Mouse (Mus musculus): Measurements from ENCODE around the gene Smagp.

Smagp gene

DNA sequence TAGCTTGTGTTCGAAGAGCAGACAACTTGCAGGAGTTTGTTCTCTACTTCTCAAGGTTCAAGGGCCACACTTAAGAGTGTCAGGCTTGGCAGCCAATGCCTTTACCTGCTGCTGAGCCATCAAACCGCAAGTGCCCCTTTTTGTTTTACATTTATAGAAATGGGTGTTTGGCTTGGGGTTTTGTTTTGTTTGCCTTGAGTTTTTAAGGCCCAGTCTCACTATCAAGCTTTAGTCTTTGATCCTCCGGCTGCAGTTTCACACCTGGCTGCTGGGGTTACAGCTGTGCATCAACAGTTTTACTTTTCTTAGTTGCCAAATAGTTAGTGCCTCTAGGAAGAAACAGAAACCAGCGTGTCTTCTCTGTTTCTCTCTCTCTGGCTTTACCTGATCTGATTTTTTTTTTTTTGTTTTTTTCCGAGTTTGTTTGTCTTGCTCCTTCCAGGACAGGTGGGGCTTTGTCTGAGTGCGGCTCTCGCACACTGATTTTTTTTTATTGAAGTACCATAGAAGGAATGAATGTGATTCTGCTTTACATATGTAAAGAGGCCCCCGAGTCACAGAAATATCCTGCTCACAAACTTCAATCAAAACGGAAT lies 38.4 kb downstream of the Smagp start:
- no peak for DNase-seq (ENCODE audit: low spot score in 2 of 2)

DNA sequence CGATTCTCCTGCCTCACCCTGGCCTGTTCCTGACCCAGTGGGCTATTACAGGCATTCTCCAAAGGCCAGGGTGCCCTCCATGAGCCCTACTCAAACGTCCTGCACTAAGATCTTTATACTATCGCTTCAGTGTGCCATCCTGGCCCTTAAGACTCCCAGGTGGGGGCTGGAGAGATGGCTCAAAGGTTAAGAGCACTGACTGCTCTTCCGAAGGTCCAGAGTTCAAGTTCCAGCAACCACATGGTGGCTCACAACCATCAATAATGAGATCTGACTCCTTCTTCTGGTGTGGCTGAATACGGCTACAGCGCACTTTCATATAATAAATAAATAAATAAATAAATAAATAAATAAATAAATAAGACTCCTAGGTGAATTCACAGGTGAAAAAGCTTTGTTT lies 43.9 kb downstream of the Smagp start:
- no peak for DNase-seq (ENCODE audit: low spot score in 2 of 2)

DNA sequence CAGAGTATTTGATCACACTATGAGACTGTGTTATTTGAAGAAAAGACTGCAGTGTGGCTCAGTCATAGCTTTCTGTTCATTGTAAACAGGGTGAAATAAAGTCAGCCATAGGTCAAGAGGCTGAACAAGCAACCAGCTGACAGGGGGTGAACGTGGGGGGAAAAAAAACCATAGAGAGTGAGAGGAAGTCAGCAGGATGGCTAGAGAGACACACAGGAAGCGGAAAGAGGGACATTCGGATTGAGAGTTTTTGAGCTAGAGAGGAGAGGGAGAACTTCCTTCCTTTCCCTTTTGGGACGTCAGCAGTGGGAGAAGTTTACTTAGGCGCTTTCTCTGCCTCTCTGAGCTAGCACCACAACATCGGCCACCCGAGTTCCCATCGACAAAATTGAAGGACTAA lies 46.3 kb downstream of the Smagp start:
- no peak for DNase-seq (ENCODE audit: low spot score in 2 of 2)

DNA sequence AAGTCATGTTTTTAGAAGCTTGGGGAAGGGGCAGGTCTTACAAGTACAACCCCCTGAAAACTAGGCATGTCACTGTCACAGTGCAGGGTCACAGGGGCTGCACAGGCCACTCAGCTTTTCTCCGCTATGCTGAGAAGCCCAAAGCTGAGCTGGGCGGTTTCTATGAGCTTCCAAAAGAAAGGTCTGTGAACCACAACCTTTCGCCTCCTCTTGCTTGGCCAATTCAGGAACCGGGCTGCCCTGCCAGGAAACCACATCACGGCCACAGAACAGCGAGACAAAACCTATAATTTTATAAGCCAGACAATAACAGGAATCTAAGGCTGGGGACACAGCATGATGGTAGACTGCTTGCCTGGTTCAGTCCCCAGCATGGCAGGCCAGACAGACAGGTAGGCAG lies 48.4 kb downstream of the Smagp start:
- no peak for DNase-seq (ENCODE audit: low spot score in 2 of 2)

DNA sequence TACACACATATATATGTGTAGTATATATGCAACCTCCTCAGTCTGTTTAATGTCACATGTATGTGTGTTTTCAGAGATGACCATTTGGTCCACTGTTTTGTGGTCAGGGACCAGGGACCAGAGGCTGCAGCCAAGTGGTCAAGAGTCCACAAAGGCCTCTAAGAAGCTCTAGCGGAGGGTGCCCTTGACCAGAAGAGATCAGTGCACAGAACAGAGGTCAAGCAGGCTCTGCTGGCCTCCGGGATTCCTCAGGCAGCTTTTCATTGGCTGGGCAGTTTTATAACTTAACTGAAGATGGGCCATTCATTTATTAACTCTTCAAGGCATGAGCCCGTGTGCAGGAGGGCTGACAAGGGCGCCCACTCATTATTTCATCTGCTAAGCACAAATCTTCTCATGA lies 49.6 kb downstream of the Smagp start:
- DNase-seq (ENCODE audit: low spot score in 2 of 2), result no peak

DNA sequence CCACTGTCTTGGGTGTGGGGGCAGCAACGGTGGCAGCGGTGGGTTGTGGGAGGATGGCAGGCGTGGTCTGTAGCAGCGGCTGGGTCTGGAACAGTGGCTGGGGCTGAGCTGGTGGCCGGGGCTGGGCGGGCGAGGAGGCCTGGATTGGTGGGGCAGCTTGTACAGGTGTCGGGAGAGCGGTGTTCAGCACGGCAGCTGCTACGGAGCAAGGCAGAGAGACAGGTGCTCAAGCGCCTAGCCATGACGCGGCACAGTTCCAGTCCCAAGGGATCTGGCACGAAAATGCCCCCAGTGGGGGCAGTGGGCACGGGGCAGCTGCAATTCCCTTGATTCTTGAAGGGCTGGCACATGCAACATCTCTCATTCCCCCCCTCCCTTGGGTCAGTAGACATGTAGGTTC lies 50.8 kb downstream of the Smagp start:
- no peak for DNase-seq (ENCODE audit: low spot score in 2 of 2)

DNA sequence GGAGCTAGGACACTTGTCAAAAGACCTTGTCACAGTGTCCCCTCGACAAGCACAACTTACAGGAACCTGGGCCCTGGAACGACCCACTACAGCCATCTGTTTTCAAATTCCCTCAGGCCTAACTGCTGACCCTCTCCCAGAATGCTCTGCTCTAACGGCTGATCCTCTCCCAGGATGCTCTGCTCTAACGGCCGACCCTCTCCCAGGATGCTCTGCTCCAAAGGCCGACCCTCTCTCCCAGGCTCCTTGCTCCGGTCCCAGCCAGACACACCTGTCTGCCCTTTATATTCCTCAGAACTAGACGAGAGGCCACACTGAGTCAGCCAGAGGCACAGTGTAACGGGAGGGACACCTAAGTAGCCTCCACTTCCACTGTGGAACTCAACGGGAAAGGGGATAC lies 56.6 kb downstream of the Smagp start:
- DNase-seq (ENCODE audit: low spot score in 2 of 2), result no peak

DNA sequence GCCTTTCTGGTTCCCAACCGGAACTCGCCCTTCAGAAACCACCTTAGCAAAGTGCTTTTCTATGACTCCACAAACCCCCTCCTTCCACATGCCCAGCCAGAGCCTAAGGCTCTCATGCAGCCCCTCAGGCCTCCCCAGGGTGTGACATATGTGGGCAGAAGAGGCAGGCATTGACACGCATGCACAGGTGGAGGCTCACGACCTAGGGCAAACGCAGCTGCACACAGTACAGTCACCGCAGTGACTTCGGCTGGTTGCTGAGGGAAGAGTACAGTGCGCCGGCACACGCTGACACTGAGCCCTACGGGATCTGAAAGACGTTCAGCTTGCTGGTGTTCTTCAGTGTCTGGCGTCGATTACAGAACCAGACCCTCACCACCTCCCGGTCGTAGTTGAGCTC lies 58.8 kb downstream of the Smagp start:
- DNase-seq (ENCODE audit: low spot score in 2 of 2), result no peak

DNA sequence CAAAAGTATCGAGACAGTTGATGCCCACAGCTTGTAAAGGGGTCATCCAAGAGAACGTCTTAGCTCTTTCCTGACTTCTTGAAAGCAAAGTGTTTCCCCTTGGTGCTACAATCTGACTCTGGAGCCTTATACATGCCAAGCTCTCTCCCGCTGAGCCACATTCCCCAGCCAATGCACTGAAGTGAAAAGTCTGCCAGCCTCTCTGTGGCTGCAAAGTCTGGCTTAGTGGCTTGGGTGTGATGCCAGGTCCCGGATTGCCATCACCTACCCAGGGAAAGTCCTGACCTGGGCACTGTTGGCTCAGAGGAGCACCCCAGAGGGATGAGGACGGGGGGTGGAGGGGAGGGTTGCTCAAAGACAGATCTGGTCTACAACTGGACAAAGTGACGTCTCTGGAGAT lies 59.9 kb downstream of the Smagp start:
- DNase-seq (ENCODE audit: low spot score in 2 of 2), result no peak

DNA sequence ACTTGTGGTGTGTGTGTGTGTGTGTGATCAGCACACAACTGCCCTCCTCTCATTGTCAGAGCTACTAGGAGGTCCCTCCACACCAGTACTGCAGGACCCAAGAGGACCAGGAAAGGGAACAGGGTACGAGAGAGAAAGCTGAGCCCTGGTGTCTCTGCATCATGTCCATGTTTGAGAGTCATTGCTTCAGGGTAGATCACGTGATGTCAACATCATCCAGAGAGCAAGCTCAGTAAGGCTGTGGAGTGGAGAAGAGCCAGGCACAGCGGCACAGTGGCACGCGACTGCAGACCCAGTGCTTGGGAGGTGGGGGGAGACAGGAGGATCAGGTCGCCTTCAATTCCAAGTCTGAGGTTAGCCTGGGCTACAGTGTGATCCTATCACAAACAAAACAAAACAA lies 60.3 kb downstream of the Smagp start:
- DNase-seq (ENCODE audit: low spot score in 2 of 2), result no peak

DNA sequence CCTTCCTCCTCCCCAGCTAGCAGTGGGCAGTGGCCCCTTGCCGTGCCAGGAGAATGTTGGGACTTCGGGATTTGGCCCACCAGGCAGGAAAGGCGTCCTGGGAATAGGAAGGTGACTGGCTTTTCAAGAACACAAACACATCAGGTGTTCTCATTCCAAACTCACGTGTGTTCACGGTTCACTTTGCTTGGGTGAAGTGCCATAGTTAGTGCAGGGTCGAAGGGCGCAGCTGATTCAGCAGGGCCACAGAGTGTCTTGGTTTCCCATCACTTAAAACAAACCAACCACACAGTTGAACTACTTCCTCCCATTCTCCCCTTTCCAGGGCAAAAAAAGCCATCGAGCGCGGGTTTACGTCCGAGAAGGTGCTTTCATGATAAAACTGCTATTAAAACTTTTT lies 61.4 kb downstream of the Smagp start:
- no peak for DNase-seq (ENCODE audit: low spot score in 2 of 2)

DNA sequence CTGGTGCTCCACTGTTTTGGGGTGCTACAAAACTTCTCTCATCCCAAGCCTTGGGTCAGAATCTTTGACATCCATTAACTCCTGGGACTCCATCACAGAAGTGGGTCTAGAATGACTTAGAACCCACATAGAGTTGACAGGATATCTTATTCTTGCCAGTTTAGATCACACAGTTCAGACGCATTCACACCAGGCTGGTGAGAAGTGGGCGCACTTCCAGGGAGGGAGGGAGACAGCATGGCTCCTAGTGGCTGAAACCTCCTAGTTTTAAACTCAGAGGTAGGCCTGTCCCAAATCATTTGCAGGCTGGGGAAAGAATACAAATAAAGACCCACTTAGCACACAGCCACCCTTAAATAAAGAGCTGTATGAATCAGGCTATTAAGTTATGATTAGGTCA lies 62.4 kb downstream of the Smagp start:
- DNase-seq (ENCODE audit: low spot score in 2 of 2), result no peak

DNA sequence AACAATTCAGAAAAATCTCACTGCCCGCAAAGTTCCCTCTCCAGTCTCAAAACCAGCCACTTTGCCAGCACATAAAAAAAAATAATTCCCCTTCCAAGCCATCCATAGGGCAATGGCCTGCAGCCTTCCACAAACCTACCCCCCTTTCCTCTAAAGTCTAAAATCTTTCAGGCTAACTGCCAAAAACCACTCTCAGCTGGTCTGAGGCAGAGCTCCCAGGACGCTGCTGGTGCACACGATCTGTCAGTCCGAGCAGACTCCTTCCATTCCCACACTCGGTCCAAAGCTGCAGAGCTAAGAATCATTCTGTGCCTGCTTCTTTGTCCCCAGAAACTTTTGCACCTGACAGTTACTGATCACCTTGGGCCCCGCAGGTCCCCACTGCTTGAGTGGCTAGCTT lies 62.8 kb downstream of the Smagp start:
- no peak for DNase-seq (ENCODE audit: low spot score in 2 of 2)
